Mouse (Mus musculus): ENCODE data around the gene Prim1.

The Prim1 gene

GRCm38 (mm10) chr10:128015068-128015934, at the start of gene Prim1:
Gene Prim1 (plus strand): TSS chr10:128015168.
- DNase-seq: peak; percentile 67

- no peak for DNase-seq
These were observed 48.5 kb upstream of the Prim1 start for GRCm38 (mm10) chr10:127966506-127966905.

GRCm38 (mm10) chr10:127969820-127970219, 45.1 kb upstream of the Prim1 start:
- no peak for DNase-seq

- DNase-seq: no peak
These were observed 44.6 kb upstream of the Prim1 start for GRCm38 (mm10) chr10:127970359-127970831.

GRCm38 (mm10) chr10:127971135-127971534, 43.8 kb upstream of the Prim1 start:
- DNase-seq: no peak

- DNase-seq: no peak
These were observed 40.9 kb upstream of the Prim1 start for GRCm38 (mm10) chr10:127974062-127974461.

GRCm38 (mm10) chr10:127975503-127975902, 39.5 kb upstream of the Prim1 start:
- DNase-seq: no peak

GRCm38 (mm10) chr10:127984650-127985049, 30.3 kb upstream of the Prim1 start:
- no peak for DNase-seq

GRCm38 (mm10) chr10:127985601-127986000, 29.4 kb upstream of the Prim1 start:
- no peak for DNase-seq

- no peak for DNase-seq
These were observed 18.3 kb upstream of the Prim1 start for GRCm38 (mm10) chr10:127996690-127997089.

GRCm38 (mm10) chr10:127998260-127998659, 16.7 kb upstream of the Prim1 start:
- DNase-seq: no peak

GRCm38 (mm10) chr10:128003281-128003801, 11.6 kb upstream of the Prim1 start:
- DNase-seq: no peak

- no peak for DNase-seq
These were observed 10.1 kb upstream of the Prim1 start for GRCm38 (mm10) chr10:128004918-128005317.

- DNase-seq: no peak
These were observed 9.5 kb upstream of the Prim1 start for GRCm38 (mm10) chr10:128005479-128005878.

- DNase-seq: no peak
These were observed 7.5 kb upstream of the Prim1 start, which contains the start of gene Hsd17b6 for GRCm38 (mm10) chr10:128007446-128007845. Gene Hsd17b6 (minus strand): TSS chr10:128007611.

- peak; percentile 63 for DNase-seq
These were observed 6.6 kb upstream of the Prim1 start for GRCm38 (mm10) chr10:128008207-128008889.

GRCm38 (mm10) chr10:128009735-128010134, 5.2 kb upstream of the Prim1 start:
- no peak for DNase-seq

- no peak for DNase-seq
These were observed 7.2 kb downstream of the Prim1 start for GRCm38 (mm10) chr10:128022196-128022595.

GRCm38 (mm10) chr10:128023496-128023895, 8.5 kb downstream of the Prim1 start:
- no peak for DNase-seq

- DNase-seq: no peak
These were observed 15.0 kb downstream of the Prim1 start for GRCm38 (mm10) chr10:128029931-128030330.

GRCm38 (mm10) chr10:128030860-128031259, 15.9 kb downstream of the Prim1 start:
- no peak for DNase-seq

GRCm38 (mm10) chr10:128036746-128037425, 21.9 kb downstream of the Prim1 start:
- DNase-seq: peak; percentile 39

GRCm38 (mm10) chr10:128037921-128038320, 23.0 kb downstream of the Prim1 start:
- DNase-seq: no peak

Data from layer of hippocampus, adult 9-11 months (tissue).